Comparison of ENCODE assay signal across 12 mouse cellular contexts in genomic region chr4:58423276-58423930, GRCm38 (mm10).
A peak's percentile ranks its signal among the peaks of the same experiment; 100 is the strongest.
DNase-seq lines count a peak whose midpoint lies in the region; ATAC-seq and TF ChIP-seq lines count a peak whose summit lies in the region.
"Had no signal": no experiment of that assay in that cellular context is flagged by ENCODE, and none has a peak within 500 bp of the region (broad histone marks: within the 10 kb centered on the region; RNA-seq: fewer than 3 reads in every experiment).

No protein-coding gene starts in this region.

- no peaks in the 10 kb centered on the region for H3K4me1 ChIP-seq in lung, embryonic 14.5 days (ENCODE audit: insufficient read depth)
- no peaks in the 10 kb centered on the region for H3K4me1 ChIP-seq in lung, adult 2 months (ENCODE audit: control insufficient read depth, insufficient read depth, low read length)
- 0 out of 2 replicates have a peak, but pooled peaks cover 3% of the 10 kb centered on the region for H3K4me1 ChIP-seq in embryonic facial prominence, embryonic 14.5 days (ENCODE audit: control insufficient read depth, insufficient read depth, low read length)
- no peaks in the 10 kb centered on the region for H3K4me1 ChIP-seq in hindbrain, embryonic 10.5 days (replicated peaks)

- no peak for DNase-seq in frontal cortex, postnatal 14 days (ENCODE audit: low spot score in 2 of 2)
- DNase-seq in lung, embryonic 14.5 days = peak; percentile 63
- no peak for DNase-seq in lung, adult 2 months
- DNase-seq in embryonic facial prominence, embryonic 14.5 days (ENCODE audit: low spot score) = peak; percentile 58
- peak; percentile 33 for DNase-seq in telencephalon, adult 2 months (ENCODE audit: low read depth, low spot score)
- no peak for DNase-seq in hindbrain, embryonic 10.5 days (ENCODE audit: low spot score)
- no peak for DNase-seq in urinary bladder, postnatal 4 days (ENCODE audit: low spot score in 2 of 2)
- DNase-seq: adrenal gland, postnatal 25 days; gastrocnemius, postnatal 10 days; thymus, postnatal 4 days had no signal

- no peak for TF ChIP-seq POLR2A in lung, adult 2 months (IDR thresholded peaks at IDR 0.05; ENCODE audit: borderline replicate concordance, extremely low read depth, low read depth, low read length)

- WGBS in lung, embryonic 14.5 days = 45% methylated on average over 9 of the region's 9 CpGs
- 55% methylated on average over 9 of the region's 9 CpGs for WGBS in lung, adult 2 months
- 28% methylated on average over 9 of the region's 9 CpGs for WGBS in embryonic facial prominence, embryonic 14.5 days
- WGBS in hindbrain, embryonic 10.5 days = 77% methylated on average over 9 of the region's 9 CpGs

- no peak overlapping the region for H3K4me2 ChIP-seq in lung, embryonic 14.5 days
- peak overlapping the region; percentile 25 for H3K4me2 ChIP-seq in embryonic facial prominence, embryonic 14.5 days (ENCODE audit: low read depth, low read length)

- no peaks in the 10 kb centered on the region for H3K9me3 ChIP-seq in lung, embryonic 14.5 days (ENCODE audit: low read depth, low read length)
- 0 out of 2 replicates have a peak, but pooled peaks cover 3% of the 10 kb centered on the region for H3K9me3 ChIP-seq in embryonic facial prominence, embryonic 14.5 days (ENCODE audit: control insufficient read depth, low read length)
- no peaks in the 10 kb centered on the region for H3K9me3 ChIP-seq in hindbrain, embryonic 10.5 days
- H3K9me3 ChIP-seq: limb, embryonic 10.5 days had no signal

- H3K4me3 ChIP-seq in lung, embryonic 14.5 days (ENCODE audit: low read depth, low read length) = no peak overlapping the region
- H3K4me3 ChIP-seq in lung, adult 2 months (replicated peaks; ENCODE audit: extremely low read depth, low read depth, low read length) = no peak overlapping the region
- H3K4me3 ChIP-seq in embryonic facial prominence, embryonic 14.5 days (ENCODE audit: low read depth, low read length) = no peak overlapping the region
- no peak overlapping the region for H3K4me3 ChIP-seq in hindbrain, embryonic 10.5 days
- H3K4me3 ChIP-seq: limb, embryonic 10.5 days had no signal

- no peaks in the 10 kb centered on the region for H3K36me3 ChIP-seq in lung, embryonic 14.5 days (ENCODE audit: insufficient read depth)
- H3K36me3 ChIP-seq in embryonic facial prominence, embryonic 14.5 days (ENCODE audit: control insufficient read depth, insufficient read depth, low read length) = no peaks in the 10 kb centered on the region
- no peaks in the 10 kb centered on the region for H3K36me3 ChIP-seq in hindbrain, embryonic 10.5 days

- TF ChIP-seq CTCF in lung, embryonic 14.5 days (IDR thresholded peaks at IDR 0.05; ENCODE audit: low read depth) = no peak
- no peak for TF ChIP-seq CTCF in lung, adult 2 months (IDR thresholded peaks at IDR 0.05; ENCODE audit: insufficient read depth, low read length)

- peak; percentile 69; the same call in 1 of the 2 replicates for ATAC-seq in frontal cortex, adult (ENCODE audit: low TSS enrichment)
- ATAC-seq in lung, embryonic 14.5 days (ENCODE audit: insufficient read depth) = no peak
- ATAC-seq in embryonic facial prominence, embryonic 14.5 days (ENCODE audit: low read depth) = peak; percentile 50; the same call in 1 of the 2 replicates

- no peaks in the 10 kb centered on the region for H3K27me3 ChIP-seq in lung, embryonic 14.5 days (ENCODE audit: insufficient read depth, low read length)
- no peaks in the 10 kb centered on the region for H3K27me3 ChIP-seq in embryonic facial prominence, embryonic 14.5 days (replicated peaks; ENCODE audit: control insufficient read depth, insufficient read depth, low read length)
- no peaks in the 10 kb centered on the region for H3K27me3 ChIP-seq in hindbrain, embryonic 10.5 days (ENCODE audit: insufficient read depth, poor library complexity, severe bottlenecking)

- H3K9ac ChIP-seq in lung, embryonic 14.5 days = no peak overlapping the region
- H3K9ac ChIP-seq in embryonic facial prominence, embryonic 14.5 days (ENCODE audit: low read depth, low read length) = no peak overlapping the region

- H3K27ac ChIP-seq in lung, embryonic 14.5 days (ENCODE audit: low read depth) = no peak overlapping the region
- no peak overlapping the region for H3K27ac ChIP-seq in embryonic facial prominence, embryonic 14.5 days (replicated peaks; ENCODE audit: low read depth, low read length)
- H3K27ac ChIP-seq in hindbrain, embryonic 10.5 days = no peak overlapping the region
- H3K27ac ChIP-seq: limb, embryonic 10.5 days had no signal

Comparison
In these comparisons a context has a peak if more than half of its experiments do, and no peak if none do; other contexts are left out.
1. DNase-seq: peak in lung, embryonic 14.5 days (single experiment), embryonic facial prominence, embryonic 14.5 days (single experiment) and telencephalon, adult 2 months (single experiment); none in frontal cortex, postnatal 14 days (0 of 2), lung, adult 2 months (single experiment), hindbrain, embryonic 10.5 days (single experiment) and urinary bladder, postnatal 4 days (0 of 2).